Mouse (Mus musculus): ENCODE measurements around the gene Dok7.

GRCm38 (mm10) chr5:35079101-35079500, 22.5 kb downstream of the Dok7 start:
- no peak for TF ChIP-seq CTCF (IDR thresholded peaks at IDR 0.05; ENCODE audit: low read depth)
- TF ChIP-seq EP300 (IDR thresholded peaks at IDR 0.05; ENCODE audit: low read depth) = no peak

All from liver, postnatal 0 days (tissue).